Mouse (Mus musculus) gastrocnemius, adult 18-20 months (tissue): Measurements from ENCODE around the gene Ugt2b35. TPM values are rescaled to one million over a fixed set of nuclear protein-coding genes. Genes with fewer than 3 reads are reported as not detected.
"Not testable (repeated sequence)": the region's sequence is repeated elsewhere in the genome, so short reads cannot be mapped to it uniquely, and the experiment has no call there.

Experiments
- DNase-seq: peaks from one replicate; pipeline ENCODE4 v3.0.0; 2021; ENCODE audit warnings: low spot score
- long read RNA-seq, 2 experiments: library from polyadenylated mRNA; stranded (forward); transcript quantifications; one replicate each; pipeline ENCODE4 v2.0.0; 2021
- total RNA-seq, 2 experiments: library from RNA; stranded (reverse); gene quantifications; 2 replicates each; pipeline ENCODE4 v1.2.3; 2021

Gene Ugt2b35
- total RNA-seq, result not detected
- long read RNA-seq, experiment 1, result 0 reads
- long read RNA-seq, experiment 2, result 0 reads

DNA sequence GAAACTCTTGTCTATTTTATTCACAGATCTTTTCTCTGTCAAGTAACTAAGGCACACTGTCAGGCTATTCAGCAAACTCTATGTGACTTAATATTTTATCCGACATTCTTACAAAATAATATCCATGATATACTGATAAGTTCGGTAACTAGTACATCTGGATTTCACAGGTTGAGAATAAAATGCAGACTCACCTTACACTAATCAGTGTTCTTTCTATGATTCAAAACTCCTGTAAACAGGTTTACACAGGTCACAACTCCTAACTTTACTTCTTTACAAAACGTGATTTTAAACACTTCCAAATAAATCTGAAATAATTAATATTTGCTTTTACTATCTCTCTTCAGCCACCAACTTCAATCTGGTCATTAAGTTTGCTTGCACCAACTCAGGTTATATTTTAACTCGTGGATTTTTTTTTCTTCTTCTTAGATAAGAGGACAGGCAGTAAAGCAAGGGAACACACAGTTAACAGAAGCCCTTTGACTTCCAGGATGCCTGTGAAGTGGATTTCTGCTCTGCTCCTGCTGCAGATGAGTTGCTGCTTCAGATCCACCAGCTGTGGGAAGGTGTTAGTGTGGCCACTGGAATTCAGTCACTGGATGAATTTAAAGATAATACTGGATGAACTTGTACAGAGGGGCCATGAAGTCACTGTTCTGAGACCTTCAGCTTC is at the start of gene Ugt2b35:
Ugt2b35 (plus strand) TSS at position 466 of the 679 bp plus-strand sequence.
- DNase-seq, result no peak

GRCm38 (mm10) chr5:86960504-86960903 is 40.2 kb upstream of the Ugt2b35 start:
- DNase-seq, result no peak

- DNase-seq, result no peak
Measured at GRCm38 (mm10) chr5:86961587-86962358, 38.9 kb upstream of the Ugt2b35 start.

DNA sequence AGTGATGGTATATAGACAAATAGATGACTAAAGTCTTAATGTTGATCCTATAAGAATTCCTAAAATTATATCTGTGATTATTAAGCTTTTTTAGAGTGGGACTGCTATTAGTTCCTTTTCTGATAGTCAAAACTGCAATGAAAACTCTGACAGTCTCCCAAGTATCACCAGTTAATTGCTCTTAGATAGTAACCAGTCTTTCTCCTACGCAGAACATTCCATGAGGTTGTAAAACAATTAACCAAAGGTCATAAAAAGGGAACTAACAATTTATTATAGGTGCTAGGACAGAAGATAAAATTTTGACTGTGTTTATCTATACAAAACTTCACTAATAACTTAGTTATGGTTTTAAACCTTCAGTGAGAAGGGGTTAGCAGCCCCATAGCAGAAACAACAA is 37.8 kb upstream of the Ugt2b35 start:
- not testable (repeated sequence) for DNase-seq

- DNase-seq, result not testable (repeated sequence)
Measured at GRCm38 (mm10) chr5:86967271-86967670, 33.4 kb upstream of the Ugt2b35 start.

DNA sequence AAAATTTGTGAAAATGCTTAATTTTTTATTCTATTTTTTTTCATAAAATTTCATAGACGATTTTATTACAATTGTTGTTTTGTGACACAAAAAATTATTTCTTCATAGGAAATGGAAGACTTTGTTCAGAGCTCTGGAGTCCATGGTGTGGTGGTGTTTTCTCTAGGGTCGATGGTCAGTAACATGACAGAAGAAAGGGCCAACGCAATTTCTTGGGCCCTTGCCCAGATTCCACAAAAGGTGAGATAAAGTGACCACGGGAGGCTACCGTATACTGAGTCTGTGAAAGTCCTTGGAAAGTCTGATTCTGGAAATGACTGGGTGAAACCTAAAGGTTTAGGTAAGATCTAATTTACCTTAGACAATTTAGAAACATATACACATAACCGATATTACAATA is 4.1 kb downstream of the Ugt2b35 start:
- DNase-seq, result no peak

- no peak for DNase-seq
Measured at GRCm38 (mm10) chr5:87015477-87015876, 14.8 kb downstream of the Ugt2b35 start.

GRCm38 (mm10) chr5:87027359-87027758 is 26.7 kb downstream of the Ugt2b35 start:
- no peak for DNase-seq

DNA sequence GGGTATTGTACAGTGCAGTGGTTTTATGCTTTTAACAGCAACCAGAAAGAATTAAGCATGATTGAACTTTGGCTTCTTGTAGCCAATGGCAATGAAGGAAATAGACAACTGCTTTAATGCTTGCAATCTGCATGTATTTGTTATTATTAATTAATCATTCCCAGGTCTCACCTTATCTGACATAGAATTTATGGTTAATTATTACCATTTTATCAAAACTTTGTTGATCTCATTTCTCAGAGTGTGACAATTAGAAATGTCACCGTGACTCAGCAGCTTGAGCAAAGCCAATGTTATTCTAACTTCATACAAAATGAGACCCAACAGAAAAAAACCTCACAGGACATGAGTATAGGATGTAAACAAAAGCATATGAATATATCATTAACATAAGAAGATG is 30.0 kb downstream of the Ugt2b35 start:
- no peak for DNase-seq

Other genes with a start within 250 kb of the Ugt2b35 start
- 10 to 100 TPM; 22.8 to 25.2 TPM for gene Ythdc1, start 196.6 kb upstream of the Ugt2b35 start, total RNA-seq
- gene Ugt2b34, start 93.9 kb upstream of the Ugt2b35 start, total RNA-seq, result under 1 TPM in 1 of 2 experiments, not detected in 1; 0.07 TPM
- not detected for gene Ugt2b1, start 74.3 kb upstream of the Ugt2b35 start, total RNA-seq
- gene Ugt2b36, start 91.7 kb downstream of the Ugt2b35 start, total RNA-seq, result under 1 TPM in 1 of 2 experiments, not detected in 1; 0.28 TPM
- gene Ugt2b5, start 139.5 kb downstream of the Ugt2b35 start, total RNA-seq, result under 1 TPM in 1 of 2 experiments, not detected in 1; 0.31 TPM